8 mouse cellular contexts compared by ENCODE assay signal in the genomic region with DNA sequence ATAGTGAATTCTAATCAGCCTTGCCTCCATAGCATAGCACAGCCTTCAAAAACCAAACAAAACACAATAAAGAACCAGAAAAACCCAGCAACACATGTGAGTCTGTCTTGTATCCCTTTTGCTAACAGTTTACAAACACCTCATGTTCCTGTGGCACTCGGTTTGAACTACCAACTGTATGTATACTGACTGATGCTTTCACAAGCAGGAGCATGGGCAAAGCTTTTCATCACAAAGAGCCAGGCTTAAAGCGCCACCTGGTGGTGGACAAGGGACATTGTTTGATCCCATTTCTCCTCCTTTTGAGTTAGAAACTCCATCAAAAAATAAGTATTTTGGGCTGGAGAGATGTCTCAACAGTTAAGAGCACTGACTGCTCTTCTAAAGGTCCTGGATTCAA. TPM values are rescaled to one million over a fixed set of nuclear protein-coding genes. Genes with fewer than 3 reads are reported as not detected.
DNase-seq lines count a peak whose midpoint lies in the region; ATAC-seq and TF ChIP-seq lines count a peak whose summit lies in the region.

No protein-coding gene starts in this region.

- H3K9me3 ChIP-seq in ES-E14 (ENCODE audit: control insufficient read depth, insufficient read depth, low read depth, low read length) = no peaks in the 10 kb centered on the region
- H3K9me3 ChIP-seq in forebrain, embryonic 14.5 days (replicated peaks; ENCODE audit: control insufficient read depth, low read length) = no peaks in the 10 kb centered on the region
- no peaks in the 10 kb centered on the region for H3K9me3 ChIP-seq in liver, embryonic 11.5 days (ENCODE audit: control insufficient read depth, low read length)

- DNase-seq in 416B (ENCODE audit: low read depth) = peak; percentile 78
- peak; percentile 74 for DNase-seq in ES-E14 (ENCODE audit: low read depth, low spot score)
- peak; percentile 72 for DNase-seq in c-Kit-positive CD71-positive TER-119-positive erythroid progenitor cells, embryonic 14.5 days (ENCODE audit: low spot score)
- peak; percentile 90 for DNase-seq in forebrain, embryonic 14.5 days (ENCODE audit: low spot score)
- DNase-seq in induced T-regulatory cell, adult 2 months (ENCODE audit: low read depth) = peak; percentile 85
- peak; percentile 46 for DNase-seq in liver, embryonic 11.5 days (ENCODE audit: low spot score)
- peak; percentile 81 for DNase-seq in retina, postnatal 1 day
- DNase-seq in thymus, postnatal 4 days = peak; percentile 86

- no peaks in the 10 kb centered on the region for H3K4me1 ChIP-seq in ES-E14 (ENCODE audit: control insufficient read depth in 2 of 2, insufficient read depth in 2 of 2, low read length in 2 of 2, poor library complexity in 1 of 2)
- no peaks in the 10 kb centered on the region for H3K4me1 ChIP-seq in forebrain, embryonic 14.5 days (ENCODE audit: control insufficient read depth, insufficient read depth, low read length)
- no peaks in the 10 kb centered on the region for H3K4me1 ChIP-seq in liver, embryonic 11.5 days (replicated peaks; ENCODE audit: control insufficient read depth, insufficient read depth, low read length)

- peak; percentile 63; the same call in 1 of the 2 replicates for ATAC-seq in forebrain, embryonic 14.5 days
- no peak for ATAC-seq in liver, embryonic 11.5 days (replicated peaks; ENCODE audit: low FRiP score)

- H3K36me3 ChIP-seq in ES-E14 (ENCODE audit: control insufficient read depth, insufficient read depth, low read length, poor library complexity, severe bottlenecking) = peaks cover 39% of the 10 kb centered on the region
- H3K36me3 ChIP-seq in forebrain, embryonic 14.5 days (ENCODE audit: control insufficient read depth, insufficient read depth, low read length) = peaks cover 85% of the 10 kb centered on the region
- H3K36me3 ChIP-seq in liver, embryonic 11.5 days (ENCODE audit: control insufficient read depth, insufficient read depth, low read length) = peaks cover 25% of the 10 kb centered on the region

- in situ Hi-C loops in ES-E14 (cut with MboI; ENCODE audit: low sequenced_read_pairs in 2 of 2, unreplicated experiment in 2 of 2) = no loop called here

- H3K4me2 ChIP-seq in forebrain, embryonic 14.5 days (ENCODE audit: low read length) = no peak overlapping the region
- H3K4me2 ChIP-seq in liver, embryonic 11.5 days = no peak overlapping the region

- no peak overlapping the region for H3K9ac ChIP-seq in ES-E14 (ENCODE audit: insufficient read depth, low read depth, low read length, poor library complexity, severe bottlenecking)
- H3K9ac ChIP-seq in forebrain, embryonic 14.5 days (ENCODE audit: low read length) = no peak overlapping the region
- no peak overlapping the region for H3K9ac ChIP-seq in liver, embryonic 11.5 days (ENCODE audit: low read depth, low read length)

- H3K27ac ChIP-seq in ES-E14 (ENCODE audit: insufficient read depth, low read depth, low read length, poor library complexity, severe bottlenecking) = no peak overlapping the region
- no peak overlapping the region for H3K27ac ChIP-seq in forebrain, embryonic 14.5 days (ENCODE audit: low read depth, low read length)
- H3K27ac ChIP-seq in liver, embryonic 11.5 days (ENCODE audit: low read depth, low read length) = no peak overlapping the region

- WGBS in forebrain, embryonic 14.5 days = 3% methylated on average over 2 of the region's 2 CpGs
- WGBS in liver, embryonic 11.5 days = 6% methylated on average over 2 of the region's 2 CpGs

- H3K27me3 ChIP-seq in forebrain, embryonic 14.5 days (replicated peaks; ENCODE audit: control insufficient read depth, insufficient read depth, low read length) = no peaks in the 10 kb centered on the region
- H3K27me3 ChIP-seq in liver, embryonic 11.5 days (replicated peaks; ENCODE audit: control insufficient read depth, insufficient read depth, low read length) = no peaks in the 10 kb centered on the region

- no peak overlapping the region for H3K4me3 ChIP-seq in ES-E14 (ENCODE audit: insufficient read depth in 1 of 2, low read depth in 1 of 2, low read length in 2 of 2, poor library complexity in 1 of 2, severe bottlenecking in 1 of 2)
- H3K4me3 ChIP-seq in forebrain, embryonic 14.5 days (ENCODE audit: low read depth, low read length) = no peak overlapping the region
- no peak overlapping the region for H3K4me3 ChIP-seq in liver, embryonic 11.5 days (ENCODE audit: low read depth, low read length)

TF ChIP-seq in ES-E14, 5 proteins besides CTCF, POLR2A, EP300 and RAD21:
- TF ChIP-seq ZC3H11A (IDR thresholded peaks at IDR 0.05; ENCODE audit: borderline replicate concordance, low read depth, low read length) (peak; percentile 43; the same call in 1 of the 2 replicates), CHD2 (IDR thresholded peaks at IDR 0.05; ENCODE audit: low read depth, low read length) (no peak), HCFC1 (IDR thresholded peaks at IDR 0.05; ENCODE audit: borderline replicate concordance, insufficient read depth, low read length) (no peak), ZNF384 (IDR thresholded peaks at IDR 0.05; ENCODE audit: low read depth, low read length) (no peak), MAFK (IDR thresholded peaks at IDR 0.05; ENCODE audit: insufficient read depth, low read depth, low read length) (no peak)
TF ChIP-seq in ES-E14: peak in this region for 1.

RNA-seq across cellular contexts. Expression of a gene that starts 50.1 kb away (rescaled TPM):
- 7.7 and 11.5 TPM in 2 replicates for total RNA-seq in ES-E14 (2012; rRNA removed)
- 14.6 and 18.9 TPM in 2 replicates for polyA plus RNA-seq in forebrain, embryonic 14.5 days (2014; fragmentation: Nextera tagmentation; extraction: Ambion mirVana)
- polyA plus RNA-seq in liver, embryonic 11.5 days (2014; fragmentation: Nextera tagmentation; extraction: Ambion mirVana) = 14.6 and 17.7 TPM in 2 replicates
